Mouse (Mus musculus) bone marrow macrophage, adult 2 months (primary cell): ENCODE measurements around the gene Chmp6. TPM values are rescaled to one million over a fixed set of nuclear protein-coding genes. Genes with fewer than 3 reads are reported as not detected.

ENCODE experiments used
- H3K27ac ChIP-seq: 2 replicates; pipeline ENCODE4 v1.5.1; 2012; ENCODE audit warnings: low read depth, low read length; ENCODE audit not compliant: insufficient read depth
- H3K4me1 ChIP-seq: 2 replicates; pipeline ENCODE4 v1.6.1; 2012; ENCODE audit warnings: low read length; ENCODE audit not compliant: control insufficient read depth, insufficient read depth
- H3K4me3 ChIP-seq: 2 replicates; pipeline ENCODE4 v1.5.1; 2012; ENCODE audit warnings: mild to moderate bottlenecking, low read length, moderate library complexity; ENCODE audit not compliant: insufficient read depth
- CTCF ChIP-seq: IDR thresholded peaks from 2 replicates; pipeline ENCODE4 v1.5.1; 2012; ENCODE audit warnings: low read depth, mild to moderate bottlenecking, low read length, moderate library complexity
- POLR2A ChIP-seq: IDR thresholded peaks from 2 replicates; pipeline ENCODE4 v1.6.1; 2012; ENCODE audit warnings: mild to moderate bottlenecking, low read depth, low read length, borderline replicate concordance
- polyA plus RNA-seq: library from polyadenylated mRNA; stranded (reverse); fragments of >200 nt; gene quantifications from 2 replicates; pipeline ENCODE4 v1.2.4, GENCODE M21; 2012; ENCODE audit not compliant: missing spikeins, insufficient read depth, insufficient read length

Gene Chmp6
- polyA plus RNA-seq, 1 experiment = 34.0 TPM

- TF ChIP-seq POLR2A (no peak), CTCF (no peak)
- peaks cover 21% of the 10 kb centered on the region for H3K4me1 ChIP-seq
These were observed 5.3 kb downstream of the Chmp6 start for GRCm38 (mm10) chr11:119918521-119918920.

GRCm38 (mm10) chr11:119919432-119919831, 6.2 kb downstream of the Chmp6 start:
- no peak overlapping the region for H3K4me3 ChIP-seq
- TF ChIP-seq POLR2A (no peak), CTCF (no peak)
- H3K27ac ChIP-seq = no peak overlapping the region
- peaks cover 27% of the 10 kb centered on the region for H3K4me1 ChIP-seq

More at GRCm38 (mm10) chr11:119918521-119918920, 5.3 kb downstream of the Chmp6 start:
- Histone ChIP-seq H3K27ac (no peak overlapping the region), H3K4me3 (no peak overlapping the region)

GRCm38 (mm10) chr11:119919897-119920296, 6.7 kb downstream of the Chmp6 start:
- Histone ChIP-seq H3K4me3 (no peak overlapping the region), H3K4me1 (peaks cover 27% of the 10 kb centered on the region), H3K27ac (no peak overlapping the region)
- TF ChIP-seq CTCF (peak; percentile 83), POLR2A (no peak)

GRCm38 (mm10) chr11:119920668-119921067, 7.4 kb downstream of the Chmp6 start:
- TF ChIP-seq CTCF (no peak), POLR2A (no peak)
- H3K4me3 ChIP-seq = no peak overlapping the region
- H3K27ac ChIP-seq = no peak overlapping the region
- peaks cover 24% of the 10 kb centered on the region for H3K4me1 ChIP-seq

GRCm38 (mm10) chr11:119925176-119925575, 11.9 kb downstream of the Chmp6 start:
- Histone ChIP-seq H3K4me1 (peaks cover 50% of the 10 kb centered on the region), H3K4me3 (no peak overlapping the region), H3K27ac (peak overlapping the region; percentile 88)
- TF ChIP-seq POLR2A = no peak
- no peak for TF ChIP-seq CTCF

GRCm38 (mm10) chr11:119926762-119927161, 13.5 kb downstream of the Chmp6 start:
- TF ChIP-seq CTCF = no peak
- TF ChIP-seq POLR2A = no peak
- peaks cover 57% of the 10 kb centered on the region for H3K4me1 ChIP-seq
- H3K27ac ChIP-seq = 0 out of 2 replicates have a peak overlapping the region, but pooled peaks have one; percentile 10
- no peak overlapping the region for H3K4me3 ChIP-seq

GRCm38 (mm10) chr11:119928023-119928681, 14.9 kb downstream of the Chmp6 start:
- Histone ChIP-seq H3K27ac (peak overlapping the region; percentile 80), H3K4me3 (peak overlapping the region; percentile 15), H3K4me1 (peaks cover 65% of the 10 kb centered on the region)
- TF ChIP-seq CTCF (no peak), POLR2A (no peak)

GRCm38 (mm10) chr11:119929603-119930265, 16.5 kb downstream of the Chmp6 start:
- Histone ChIP-seq H3K27ac (peak overlapping the region; percentile 80), H3K4me1 (peaks cover 68% of the 10 kb centered on the region), H3K4me3 (no peak overlapping the region)
- TF ChIP-seq POLR2A = no peak
- no peak for TF ChIP-seq CTCF

GRCm38 (mm10) chr11:119931809-119932208, 18.6 kb downstream of the Chmp6 start:
- TF ChIP-seq CTCF (no peak), POLR2A (no peak)
- peaks cover 59% of the 10 kb centered on the region for H3K4me1 ChIP-seq
- H3K4me3 ChIP-seq = no peak overlapping the region
- H3K27ac ChIP-seq = no peak overlapping the region

- H3K4me1 ChIP-seq = peaks cover 59% of the 10 kb centered on the region
- H3K27ac ChIP-seq = no peak overlapping the region
- no peak overlapping the region for H3K4me3 ChIP-seq
These were observed 19.9 kb downstream of the Chmp6 start for GRCm38 (mm10) chr11:119933142-119933541.

More at GRCm38 (mm10) chr11:119933142-119933541, 19.9 kb downstream of the Chmp6 start:
- TF ChIP-seq POLR2A (no peak), CTCF (0 out of 2 replicates have a peak, but pooled peaks have one; percentile 8)
